Mouse (Mus musculus) ovary, postnatal 36 days (tissue): Measurements from ENCODE around the gene 3110009E18Rik.

Source experiments
- DNase-seq: peaks from one replicate; pipeline ENCODE4 v3.0.0; 2022; ENCODE audit warnings: low spot score, mixed read lengths

3110009E18Rik gene

DNA sequence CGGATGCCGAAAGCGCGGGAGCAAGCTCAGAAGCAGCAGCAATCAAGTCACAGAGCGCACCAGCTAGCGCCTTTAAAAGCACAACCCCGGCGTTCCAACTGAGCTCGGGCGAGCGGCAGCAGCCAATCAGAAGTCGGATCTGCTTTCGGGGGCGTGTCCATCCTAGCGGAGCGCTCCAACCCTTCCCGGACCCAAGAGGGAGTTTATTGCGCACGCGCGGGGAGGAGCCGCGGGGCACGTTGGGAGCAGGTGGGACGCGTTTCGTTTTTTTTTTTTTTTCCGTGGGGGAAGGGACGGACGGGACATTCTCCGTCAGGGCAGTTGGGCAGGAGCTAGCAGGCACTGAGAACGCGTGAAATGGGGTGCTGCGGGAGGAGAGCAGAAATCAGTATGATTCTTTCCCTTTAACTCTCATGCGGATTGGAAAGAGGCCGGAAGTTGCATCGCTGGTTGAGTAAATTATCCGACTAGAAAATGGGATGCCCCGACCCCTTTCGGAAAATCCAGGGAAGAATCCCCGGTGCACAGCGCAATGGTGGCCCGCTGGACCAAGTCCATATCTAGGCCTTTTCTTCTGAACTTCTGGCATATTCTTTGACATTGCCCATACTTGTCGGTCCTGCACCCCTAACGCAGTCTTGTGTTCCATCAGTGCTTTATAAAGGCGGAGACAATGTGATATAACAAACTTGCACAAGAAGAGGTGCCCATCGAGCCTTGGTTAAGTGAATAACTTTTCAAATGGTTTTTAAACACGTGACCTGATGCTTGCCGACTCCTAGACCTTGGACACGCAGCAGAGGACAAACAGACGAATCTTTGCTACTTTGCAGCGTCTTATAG is at the start of gene 3110009E18Rik, which contains the start of gene Dbi:
3110009E18Rik (plus strand) TSS at position 219 of the 843 bp plus-strand sequence.
Dbi (minus strand) TSS at position 110 of the 843 bp plus-strand sequence.
- DNase-seq = peak; percentile 97

DNA sequence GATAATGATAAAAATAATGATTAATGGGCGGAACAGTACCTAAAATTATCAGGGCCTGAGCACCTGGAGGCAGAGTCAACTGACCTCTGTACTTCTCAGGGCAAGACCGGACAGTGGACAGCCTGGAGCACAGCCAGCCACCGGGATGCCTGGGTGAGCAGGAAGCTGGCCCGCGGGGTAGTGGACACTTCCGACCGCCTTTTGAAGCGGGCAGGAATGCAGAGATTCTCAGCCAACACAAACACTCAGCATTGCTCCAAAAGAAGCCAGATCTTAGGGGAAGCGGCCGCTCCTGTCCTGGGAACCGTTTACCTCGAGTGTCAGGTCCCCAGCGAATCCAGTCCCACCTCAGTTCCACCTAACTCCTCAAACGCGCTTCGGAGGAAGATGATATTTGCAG is 48.1 kb upstream of the 3110009E18Rik start:
- peak; percentile 30 for DNase-seq

DNA sequence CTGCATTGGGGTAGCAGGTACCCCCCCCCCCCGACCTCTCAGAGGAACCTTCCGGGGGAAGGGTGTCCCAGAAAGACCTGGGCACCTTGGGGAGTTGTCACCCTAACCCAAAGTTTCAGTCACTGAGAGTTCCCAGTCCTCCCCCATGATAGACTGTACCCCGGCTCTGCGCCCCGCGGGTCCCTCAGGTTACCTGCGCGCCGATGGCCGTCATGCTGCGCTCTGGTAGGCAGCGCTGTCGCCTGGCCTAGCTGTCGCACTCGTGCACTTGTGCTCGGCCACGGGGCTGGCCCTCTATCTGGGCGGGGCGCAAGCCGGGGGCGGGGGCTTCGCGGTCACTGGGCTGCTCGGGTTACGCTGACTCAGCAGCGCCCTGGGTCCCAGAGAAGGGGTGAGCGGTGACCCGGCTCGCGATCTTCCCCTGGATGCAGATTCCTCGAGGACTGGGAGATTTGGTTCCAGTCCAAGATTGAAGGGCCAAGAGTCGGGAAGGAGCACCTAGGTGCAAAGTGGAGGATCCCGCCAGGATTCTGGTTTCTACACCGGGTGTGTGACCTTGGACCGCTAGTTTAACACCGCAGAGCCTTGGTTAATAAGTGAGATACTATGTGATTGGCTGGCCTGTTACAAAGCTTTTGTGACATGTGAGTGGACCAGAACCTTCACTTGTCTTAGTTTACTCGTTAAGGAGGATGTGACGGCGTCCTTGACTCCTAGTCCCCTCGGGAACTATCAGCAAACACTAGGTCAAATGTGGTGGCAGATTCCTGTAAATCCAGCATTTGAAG is 47.3 kb upstream of the 3110009E18Rik start, which contains the start of gene Tmem37:
Tmem37 (minus strand) TSS at position 556 of the 788 bp plus-strand sequence.
- DNase-seq = peak; percentile 75

DNA sequence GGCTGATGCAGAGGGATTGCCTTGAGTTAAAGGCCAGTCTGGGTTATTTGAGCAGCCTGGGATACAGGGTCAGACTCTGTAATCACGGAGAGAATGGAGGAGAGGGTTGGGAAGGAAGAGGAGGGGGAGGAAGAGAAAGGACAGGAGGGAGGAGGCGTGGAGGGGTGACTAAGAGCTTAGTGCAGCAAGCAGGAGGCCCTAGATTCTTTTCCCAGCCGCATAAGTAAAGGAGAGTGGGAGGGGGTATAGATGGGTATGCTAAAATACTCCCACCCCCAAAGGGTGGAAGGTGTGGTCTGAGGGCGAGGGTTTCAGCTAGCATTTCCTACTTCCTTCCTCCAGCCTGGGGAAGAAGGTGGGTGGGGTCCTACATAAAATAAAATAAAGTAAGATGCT is 46.7 kb upstream of the 3110009E18Rik start:
- DNase-seq = no peak

DNA sequence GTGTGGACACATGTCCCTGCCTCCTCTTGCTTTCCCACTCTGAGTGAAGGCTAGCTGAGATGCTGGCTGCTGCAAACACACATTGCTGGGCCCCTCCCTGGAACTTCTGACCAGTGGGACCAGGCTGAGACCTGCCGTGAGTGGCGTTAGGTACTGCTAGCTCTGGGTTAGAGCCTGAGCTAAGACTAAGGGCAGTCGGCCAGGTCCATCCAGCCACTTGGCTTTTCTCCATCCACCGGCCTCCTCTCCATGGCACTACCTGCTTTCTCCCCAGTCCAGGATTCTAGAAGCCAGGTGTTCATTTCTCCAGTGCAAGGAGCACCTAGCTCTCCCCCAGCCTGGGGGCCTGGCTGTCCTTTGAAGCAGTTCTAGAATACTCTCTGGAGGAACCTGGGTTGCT is 46.1 kb upstream of the 3110009E18Rik start:
- DNase-seq = no peak

DNA sequence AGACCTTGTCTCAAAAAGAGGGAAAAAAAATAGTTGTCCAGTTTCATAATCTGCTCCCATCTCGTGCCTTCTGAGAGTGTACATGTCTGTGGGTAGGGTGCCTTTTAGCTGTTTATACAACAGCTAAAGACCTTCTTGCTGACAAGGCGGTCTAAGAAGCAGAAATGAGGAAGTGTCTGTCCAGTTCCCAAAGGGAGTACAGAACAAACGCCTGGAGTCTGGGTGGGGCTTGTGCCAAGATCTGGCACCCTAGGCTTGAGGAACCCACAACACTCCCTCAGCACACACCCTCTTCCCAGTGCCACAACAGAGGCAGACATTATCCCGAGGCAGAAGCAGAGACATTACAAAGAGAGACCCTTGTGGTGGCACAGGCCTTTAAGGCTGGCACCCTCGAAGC is 45.5 kb upstream of the 3110009E18Rik start:
- DNase-seq = no peak

DNA sequence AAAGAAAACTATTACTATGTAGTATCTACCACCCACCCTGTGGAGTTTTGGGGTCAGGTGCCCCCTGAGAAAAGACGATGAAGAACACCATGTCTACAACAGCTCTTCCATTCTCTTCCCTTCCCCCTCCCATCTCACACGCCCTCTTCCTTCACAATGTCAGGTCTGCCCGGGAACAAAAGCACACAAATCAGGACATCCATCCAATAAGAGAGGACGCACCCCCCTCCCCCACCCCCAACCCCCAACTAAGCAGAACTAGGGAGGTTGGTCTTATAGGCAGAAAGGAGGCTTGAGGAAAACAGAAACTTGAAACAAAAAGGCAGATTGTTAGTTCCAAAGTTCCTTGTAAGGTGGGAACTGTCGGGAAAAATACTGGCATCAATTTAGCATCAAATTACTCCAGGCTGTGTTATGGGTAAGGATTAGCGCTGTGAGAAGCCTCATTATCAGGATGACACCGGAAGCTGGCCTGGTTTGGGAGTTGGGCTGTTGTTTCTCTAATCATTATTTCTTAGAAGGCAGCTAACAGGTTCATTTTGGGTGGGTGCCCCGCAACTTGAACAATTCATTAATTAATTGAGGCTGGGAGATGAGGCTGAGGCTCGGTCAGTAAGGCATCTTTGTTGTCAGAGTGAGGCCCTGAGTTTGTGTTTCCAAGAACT is 43.1 kb upstream of the 3110009E18Rik start:
- DNase-seq = no peak

DNA sequence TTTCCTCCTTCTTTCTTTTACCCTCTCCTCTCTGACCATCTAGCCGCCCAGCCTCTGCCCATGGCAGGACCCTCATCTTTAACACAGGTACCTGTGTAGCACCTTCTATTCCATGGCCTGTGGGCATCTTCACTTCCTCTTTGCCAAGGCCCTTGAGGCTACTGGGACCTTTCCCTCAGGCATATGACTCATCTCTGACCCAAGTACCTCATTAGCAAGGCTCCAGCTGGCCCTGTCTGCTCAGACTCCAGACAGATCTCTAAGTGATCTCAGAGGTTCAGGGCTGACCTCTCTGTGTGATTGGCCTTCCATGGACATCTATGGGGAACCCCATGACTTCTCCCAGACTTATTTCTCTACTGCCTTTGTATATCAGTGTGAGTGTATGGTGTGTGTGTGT is 40.4 kb upstream of the 3110009E18Rik start:
- DNase-seq = no peak

DNA sequence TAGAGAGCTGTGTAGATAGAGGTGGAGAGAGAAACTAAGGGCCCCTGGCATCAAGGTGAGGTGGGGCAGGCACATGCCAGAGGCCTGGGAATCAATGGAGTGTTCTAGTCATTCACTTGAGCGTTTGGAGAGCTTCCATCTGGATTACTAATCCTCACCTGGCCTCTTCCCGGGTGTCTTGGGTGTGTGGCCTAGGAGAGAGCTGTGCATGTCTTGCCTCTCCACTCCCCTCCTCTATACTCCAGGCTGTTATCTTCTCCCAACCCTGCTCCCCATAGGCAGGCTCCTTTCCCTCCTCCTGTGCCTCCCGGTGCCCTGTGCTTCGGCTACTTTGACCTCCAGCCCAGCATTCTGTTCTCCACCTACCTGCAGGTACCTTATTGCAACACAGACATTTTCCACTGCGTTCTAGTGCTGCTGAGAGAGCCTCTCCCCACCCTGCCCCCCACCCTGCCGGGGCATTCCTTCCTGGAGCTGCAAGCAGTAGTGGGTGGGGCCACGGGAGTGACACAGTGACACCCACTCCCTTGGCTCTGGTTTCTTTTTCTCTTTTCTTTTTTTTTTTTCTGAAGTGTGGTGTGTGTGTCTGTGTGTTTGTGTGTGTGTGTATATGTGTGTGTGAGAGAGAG is 37.9 kb upstream of the 3110009E18Rik start:
- peak; percentile 11 for DNase-seq

DNA sequence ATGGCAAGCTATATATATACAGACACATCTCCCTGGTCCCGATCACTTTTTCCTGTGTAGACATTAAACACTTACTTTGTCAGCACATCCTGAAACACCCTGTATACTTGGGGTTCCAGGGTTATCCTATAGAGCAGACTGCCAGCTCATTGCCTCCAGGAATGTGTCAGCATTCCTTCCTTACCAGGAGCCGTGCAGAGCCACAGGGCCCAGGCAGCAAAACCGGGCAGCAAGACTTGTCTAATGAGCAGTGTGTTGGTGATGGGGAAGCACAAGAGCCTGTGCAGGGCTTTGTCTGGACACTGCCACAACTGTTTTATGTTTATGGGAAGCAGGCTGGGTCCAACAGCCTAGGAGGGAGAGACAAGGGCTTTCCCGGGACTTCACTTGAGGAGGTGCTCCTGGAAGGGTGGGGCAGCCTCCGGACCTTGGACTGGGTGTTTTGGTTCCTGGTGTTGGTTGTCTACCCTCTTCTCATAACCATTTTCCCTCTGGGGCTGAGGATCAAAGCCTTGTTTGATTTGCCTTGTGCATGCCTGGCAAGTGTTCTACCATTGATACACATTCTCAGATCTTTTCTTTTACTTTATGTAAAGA is 37.0 kb upstream of the 3110009E18Rik start:
- no peak for DNase-seq

DNA sequence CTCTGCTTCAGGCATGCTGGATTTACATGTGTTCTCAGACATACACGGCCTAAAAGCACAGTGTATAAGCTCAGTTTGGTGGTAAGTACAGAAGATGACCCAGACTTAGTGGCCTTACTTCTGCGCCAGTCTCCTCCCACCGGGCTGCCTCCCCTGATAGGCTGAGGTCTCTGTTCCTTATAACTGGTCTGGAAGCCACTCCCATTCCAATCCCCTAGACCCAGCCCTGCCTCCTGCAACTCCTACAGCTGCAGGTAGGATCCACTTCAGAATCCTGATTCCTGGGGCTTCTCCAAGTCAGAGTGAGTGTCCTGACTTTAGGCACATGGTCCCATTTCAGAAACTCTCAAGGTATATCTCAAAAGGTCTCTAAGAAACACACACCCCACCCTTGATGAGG is 35.3 kb upstream of the 3110009E18Rik start:
- DNase-seq = no peak

DNA sequence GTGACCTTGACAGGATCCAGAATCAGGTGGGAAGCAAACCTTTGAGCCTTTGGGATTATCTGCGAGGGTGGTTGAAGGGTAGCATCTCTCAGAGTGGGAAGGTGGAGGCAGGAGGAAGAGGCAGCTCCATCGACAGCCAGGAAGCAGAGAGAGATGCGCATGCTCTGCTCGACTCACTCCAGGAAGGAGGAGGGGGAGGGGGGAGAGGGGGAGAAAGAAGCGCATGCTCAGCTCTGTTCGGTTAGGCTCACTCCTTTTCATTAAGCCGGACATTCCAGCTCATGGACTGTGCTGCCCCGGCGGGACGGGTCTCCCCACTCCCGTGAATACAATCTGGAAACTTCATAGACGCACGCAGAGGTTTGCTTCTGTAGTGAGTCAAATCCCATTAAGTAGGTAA is 34.3 kb upstream of the 3110009E18Rik start:
- no peak for DNase-seq

DNA sequence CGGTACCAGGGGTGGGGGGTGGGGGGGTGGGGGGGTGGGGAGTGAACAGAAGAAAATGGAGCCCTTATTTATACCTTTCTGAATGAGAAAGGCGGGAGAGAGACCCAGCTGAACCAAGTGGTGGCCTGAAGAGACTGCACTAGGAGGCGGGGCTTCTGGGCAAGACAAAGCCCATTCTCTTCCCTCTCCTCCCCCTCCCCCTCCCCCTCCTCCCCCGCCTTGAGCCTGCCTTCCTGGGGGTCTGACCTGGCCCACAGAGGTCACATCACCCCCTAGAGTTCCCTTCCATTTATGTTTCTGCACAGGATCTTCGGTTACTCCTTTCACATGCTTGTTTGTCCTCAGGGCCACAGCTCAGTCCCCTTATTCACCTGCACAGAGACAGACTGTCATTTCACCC is 31.8 kb upstream of the 3110009E18Rik start:
- no peak for DNase-seq

DNA sequence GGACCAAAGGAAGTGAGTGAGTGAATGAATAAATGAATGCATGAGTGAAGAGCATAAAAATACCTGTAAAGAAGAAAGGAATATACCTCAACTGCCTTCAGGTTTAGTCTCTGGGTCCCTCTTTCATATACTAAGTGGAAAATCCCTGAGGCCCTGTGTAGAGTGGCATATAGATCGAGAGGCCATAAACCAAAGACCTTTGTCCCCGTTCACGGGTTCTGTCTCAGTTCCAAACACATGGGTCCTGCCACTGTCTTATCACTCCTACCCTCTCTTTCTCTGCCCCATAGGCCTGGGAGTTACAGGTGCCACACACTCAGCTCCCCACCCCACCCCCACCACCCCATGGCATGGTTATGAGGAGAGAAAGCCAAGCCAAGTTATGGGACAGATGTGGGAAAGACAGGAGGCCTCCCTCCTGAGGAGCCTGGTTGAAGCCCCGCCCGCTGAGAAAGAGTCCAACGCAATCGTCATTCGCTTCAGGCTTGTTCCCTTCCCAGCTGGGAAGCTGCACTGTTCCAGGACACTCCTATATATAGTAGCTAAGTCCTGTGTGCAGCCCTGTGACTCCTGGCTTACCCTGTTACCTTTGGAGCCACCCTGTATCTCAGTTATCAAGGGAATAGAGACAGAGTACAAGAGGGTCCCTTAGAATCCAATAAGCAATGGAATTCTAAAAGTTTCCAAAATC is 30.0 kb upstream of the 3110009E18Rik start:
- DNase-seq = no peak

DNA sequence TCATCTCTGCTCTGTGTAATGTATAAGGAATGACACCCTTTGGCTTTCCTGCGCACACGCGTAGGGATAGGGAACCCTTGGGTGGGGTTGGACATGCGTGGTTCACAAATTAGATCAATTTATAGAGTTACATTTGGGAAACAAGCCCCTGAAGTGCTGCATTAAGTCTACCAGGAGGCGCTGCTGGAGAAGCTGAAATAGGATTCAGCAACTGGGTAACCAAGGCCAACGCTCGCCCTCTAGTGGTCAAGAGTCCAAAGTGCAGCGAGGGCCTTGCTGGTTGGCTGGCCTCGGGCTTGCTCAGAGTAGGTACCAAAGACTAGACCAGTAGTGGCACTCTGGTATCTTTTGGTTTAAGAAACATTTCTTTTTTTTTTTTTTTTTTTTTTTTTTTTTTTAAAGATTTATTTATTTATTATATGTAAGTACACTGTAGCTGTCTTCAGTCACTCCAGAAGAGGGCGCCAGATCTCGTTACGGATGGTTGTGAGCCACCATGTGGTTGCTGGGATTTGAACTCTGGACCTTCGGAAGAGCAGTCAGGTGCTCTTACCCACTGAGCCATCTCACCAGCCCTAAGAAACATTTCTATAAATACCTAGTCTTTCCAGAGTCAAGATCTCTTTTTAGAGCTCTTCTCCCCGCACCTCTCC is 27.4 kb upstream of the 3110009E18Rik start:
- peak; percentile 82 for DNase-seq

DNA sequence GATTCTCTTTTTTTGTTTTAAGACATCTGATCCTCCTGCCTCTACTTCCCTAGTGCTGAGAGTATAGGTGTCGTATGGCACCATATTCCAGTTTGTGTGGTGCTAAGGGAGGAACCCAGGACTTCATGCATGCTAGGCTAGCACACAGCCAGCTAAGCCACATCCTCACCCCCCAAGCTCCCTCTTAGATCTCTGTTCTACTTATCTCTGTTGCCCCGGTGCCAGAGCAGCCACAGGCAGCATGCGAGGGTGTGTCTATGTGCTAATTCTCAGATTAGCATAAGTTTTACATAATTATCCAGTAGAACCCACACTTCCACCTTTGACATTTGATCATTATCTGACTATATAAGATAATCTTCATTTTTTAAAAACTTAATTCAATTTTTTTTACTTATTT is 26.1 kb upstream of the 3110009E18Rik start:
- DNase-seq = no peak

DNA sequence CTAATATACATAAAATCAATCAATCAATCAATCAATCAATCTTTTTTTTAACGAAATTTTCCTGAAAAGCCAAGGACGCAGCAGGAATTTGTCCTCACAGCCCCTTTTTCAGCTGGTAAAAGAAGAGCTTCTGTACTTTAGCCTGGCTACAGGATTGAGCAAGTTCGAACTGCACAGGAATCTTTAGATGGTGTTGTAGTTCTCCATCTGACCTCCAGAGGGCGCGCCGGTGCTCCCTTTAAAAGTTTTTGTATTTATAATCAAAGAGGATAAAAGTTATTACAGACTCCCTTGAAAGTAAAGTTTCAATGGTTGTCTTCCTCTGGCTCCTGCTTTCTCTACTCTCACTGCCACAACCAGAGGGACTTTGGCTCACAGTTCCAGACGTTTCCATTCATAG is 22.7 kb upstream of the 3110009E18Rik start:
- peak; percentile 61 for DNase-seq

DNA sequence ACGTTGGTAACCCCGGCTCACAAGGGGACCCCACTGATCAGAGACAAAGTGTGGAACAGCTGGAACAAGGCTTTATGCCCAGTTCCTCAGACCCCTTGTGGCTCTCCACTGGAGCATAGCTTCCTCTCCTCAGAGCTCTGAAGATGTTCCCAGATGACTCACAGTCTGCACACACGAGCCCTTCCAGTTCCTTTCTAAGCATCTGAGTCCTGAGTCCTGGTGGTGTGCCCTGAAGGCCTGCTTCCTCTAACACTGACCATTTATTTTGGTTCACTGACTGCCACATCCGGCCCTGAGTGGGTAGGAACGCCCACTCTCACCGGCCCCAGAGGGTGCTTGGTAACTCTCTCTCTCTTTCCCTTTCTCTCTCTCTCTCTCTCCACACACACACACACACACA is 21.5 kb upstream of the 3110009E18Rik start:
- no peak for DNase-seq

DNA sequence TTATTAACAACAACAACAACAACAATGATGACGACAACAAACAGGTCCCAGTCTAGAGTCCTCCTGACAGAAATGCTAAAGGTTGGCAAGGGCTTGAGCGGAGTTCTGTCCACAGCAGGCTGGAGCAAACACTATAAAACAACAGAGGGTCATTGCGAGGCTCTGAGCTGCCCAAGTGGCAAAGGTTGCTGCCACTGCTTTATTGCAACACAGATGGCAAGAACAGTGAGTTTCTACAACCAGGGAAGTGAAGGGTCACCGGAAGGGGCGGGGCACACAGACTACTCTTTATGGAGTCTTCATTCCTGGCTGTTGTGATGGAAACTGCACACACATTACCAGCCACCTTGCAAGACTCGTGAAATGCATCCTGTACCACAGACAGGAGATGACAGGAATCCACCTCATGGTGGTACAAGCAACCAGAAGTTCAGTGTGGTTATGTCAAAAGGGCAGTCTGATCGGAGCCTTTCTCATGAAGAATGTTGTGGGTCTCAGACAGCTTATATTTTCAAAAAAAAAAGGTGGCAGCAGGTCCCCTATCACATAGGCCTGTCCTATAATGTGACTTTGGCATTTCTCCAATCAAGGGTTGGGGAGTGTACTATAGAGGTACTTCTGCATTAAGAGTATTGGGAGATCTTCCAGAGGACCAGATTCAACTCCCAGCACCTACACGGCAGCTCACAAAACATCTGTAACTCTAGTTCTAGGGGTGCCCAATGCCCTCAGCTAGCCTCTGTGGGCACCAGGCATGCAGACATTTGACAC is 20.3 kb upstream of the 3110009E18Rik start:
- no peak for DNase-seq

DNA sequence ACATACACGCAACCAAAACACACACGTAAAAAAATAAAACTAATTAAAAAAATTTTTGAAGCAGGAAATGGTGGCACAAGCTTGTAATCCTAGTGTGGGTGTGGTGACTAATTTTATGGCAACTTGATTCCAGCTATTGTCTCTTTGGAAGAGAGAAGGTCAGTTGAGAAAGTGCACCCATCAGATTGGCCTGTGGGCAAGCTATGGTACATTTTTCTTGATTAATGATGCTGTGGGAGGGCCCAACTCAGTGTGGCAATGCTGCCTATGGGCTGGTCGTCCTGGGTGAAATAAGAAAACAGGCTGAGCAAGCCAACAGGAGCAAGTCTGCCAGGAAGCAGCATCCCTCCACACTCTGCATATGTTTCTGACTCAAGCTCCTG is 19.8 kb upstream of the 3110009E18Rik start:
- DNase-seq = no peak
